Comparison of ENCODE assay signal across 10 mouse cellular contexts in the genomic region with DNA sequence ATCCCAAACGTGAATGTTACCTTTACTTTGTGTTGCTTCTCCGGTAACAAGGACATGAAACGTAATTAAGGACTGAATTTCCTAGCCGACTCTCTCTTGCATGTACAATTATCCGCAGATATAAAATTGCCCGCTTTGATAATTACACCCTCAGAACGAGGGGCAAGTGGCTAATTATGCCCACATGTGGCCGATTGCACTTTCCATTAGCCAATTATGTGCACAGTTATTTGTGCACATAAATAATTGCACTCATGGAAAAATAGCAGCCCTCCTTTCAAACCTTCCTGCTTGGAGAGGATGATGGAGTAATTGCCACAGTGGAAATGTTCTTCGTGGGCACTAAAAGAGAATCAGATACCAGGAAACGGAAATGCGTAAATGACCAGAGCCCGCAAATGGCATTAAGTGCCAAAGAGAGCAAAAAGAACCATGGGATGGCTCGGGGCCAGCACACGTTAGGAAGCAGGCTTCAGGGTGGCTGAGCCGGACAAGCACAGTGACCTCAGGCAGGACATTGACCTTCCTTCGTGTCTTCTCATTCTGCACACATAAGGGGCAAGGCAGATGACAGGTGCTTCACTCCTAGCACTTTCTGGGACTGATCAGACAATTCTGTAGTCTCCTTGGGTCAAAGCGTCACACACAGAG.
DNase-seq lines count a peak whose midpoint lies in the region; ATAC-seq and TF ChIP-seq lines count a peak whose summit lies in the region.
"Had no signal": no experiment of that assay in that cellular context is flagged by ENCODE, and none has a peak within 500 bp of the region (broad histone marks: within the 10 kb centered on the region; RNA-seq: fewer than 3 reads in every experiment).

No protein-coding gene starts in this region.

- H3K36me3 ChIP-seq in hindbrain, embryonic 12.5 days, result no peaks in the 10 kb centered on the region
- no peaks in the 10 kb centered on the region for H3K36me3 ChIP-seq in hindbrain, embryonic 10.5 days
- H3K36me3 ChIP-seq in midbrain, embryonic 13.5 days, result no peaks in the 10 kb centered on the region
- H3K36me3 ChIP-seq in midbrain, embryonic 14.5 days (ENCODE audit: control insufficient read depth, insufficient read depth, low read length), result no peaks in the 10 kb centered on the region
- no peaks in the 10 kb centered on the region for H3K36me3 ChIP-seq in forebrain, embryonic 15.5 days
- H3K36me3 ChIP-seq in neural tube, embryonic 14.5 days (ENCODE audit: control insufficient read depth, insufficient read depth, low read length), result no peaks in the 10 kb centered on the region
- H3K36me3 ChIP-seq: liver, embryonic 12.5 days had no signal

- peak overlapping the region; percentile 14; the same call in 1 of the 2 replicates for H3K27ac ChIP-seq in hindbrain, embryonic 12.5 days
- H3K27ac ChIP-seq in hindbrain, embryonic 10.5 days, result no peak overlapping the region; the same call in 1 of the 2 replicates
- H3K27ac ChIP-seq in midbrain, embryonic 13.5 days, result peak overlapping the region; percentile 25
- no peak overlapping the region for H3K27ac ChIP-seq in midbrain, embryonic 14.5 days (replicated peaks; ENCODE audit: low read depth, low read length)
- H3K27ac ChIP-seq in forebrain, embryonic 15.5 days (replicated peaks), result peak overlapping the region; percentile 6; the same call in 1 of the 2 replicates
- peak overlapping the region; percentile 55 for H3K27ac ChIP-seq in neural tube, embryonic 14.5 days (ENCODE audit: low read depth, low read length)
- H3K27ac ChIP-seq: liver, embryonic 12.5 days had no signal

- H3K9me3 ChIP-seq in hindbrain, embryonic 12.5 days (replicated peaks), result no peaks in the 10 kb centered on the region
- H3K9me3 ChIP-seq in hindbrain, embryonic 10.5 days, result no peaks in the 10 kb centered on the region
- no peaks in the 10 kb centered on the region for H3K9me3 ChIP-seq in midbrain, embryonic 13.5 days
- H3K9me3 ChIP-seq in midbrain, embryonic 14.5 days (ENCODE audit: control insufficient read depth, low read length), result no peaks in the 10 kb centered on the region
- no peaks in the 10 kb centered on the region for H3K9me3 ChIP-seq in forebrain, embryonic 15.5 days
- H3K9me3 ChIP-seq in neural tube, embryonic 14.5 days (ENCODE audit: control insufficient read depth, low read length), result no peaks in the 10 kb centered on the region
- H3K9me3 ChIP-seq: liver, embryonic 12.5 days had no signal

- H3K4me3 ChIP-seq in hindbrain, embryonic 12.5 days, result no peak overlapping the region
- no peak overlapping the region for H3K4me3 ChIP-seq in hindbrain, embryonic 10.5 days
- H3K4me3 ChIP-seq in midbrain, embryonic 13.5 days (replicated peaks), result no peak overlapping the region
- no peak overlapping the region for H3K4me3 ChIP-seq in midbrain, embryonic 14.5 days (replicated peaks; ENCODE audit: low read depth, low read length)
- no peak overlapping the region for H3K4me3 ChIP-seq in forebrain, embryonic 15.5 days
- H3K4me3 ChIP-seq in neural tube, embryonic 14.5 days (ENCODE audit: low read depth, low read length), result no peak overlapping the region
- H3K4me3 ChIP-seq in lung, adult 2 months (replicated peaks; ENCODE audit: extremely low read depth, low read depth, low read length), result no peak overlapping the region
- H3K4me3 ChIP-seq: liver, embryonic 12.5 days had no signal

- WGBS in hindbrain, embryonic 12.5 days, result 74% methylated on average over 17 of the region's 17 CpGs
- WGBS in hindbrain, embryonic 10.5 days, result 86% methylated on average over 17 of the region's 17 CpGs
- WGBS in midbrain, embryonic 13.5 days, result 69% methylated on average over 17 of the region's 17 CpGs
- WGBS in midbrain, embryonic 14.5 days, result 73% methylated on average over 17 of the region's 17 CpGs
- 19% methylated on average over 17 of the region's 17 CpGs for WGBS in forebrain, embryonic 15.5 days
- 46% methylated on average over 17 of the region's 17 CpGs for WGBS in neural tube, embryonic 14.5 days
- 83% methylated on average over 17 of the region's 17 CpGs for WGBS in lung, adult 2 months

- ATAC-seq in hindbrain, embryonic 12.5 days (ENCODE audit: low FRiP score), result no peak
- no peak for ATAC-seq in midbrain, embryonic 13.5 days
- ATAC-seq in midbrain, embryonic 14.5 days (ENCODE audit: low FRiP score, low TSS enrichment), result no peak
- ATAC-seq in forebrain, embryonic 15.5 days (replicated peaks), result 0 out of 2 replicates have a peak, but pooled peaks have one; percentile 20
- ATAC-seq in neural tube, embryonic 14.5 days (ENCODE audit: low read depth), result peak; percentile 29; the same call in 1 of the 2 replicates
- ATAC-seq: liver, embryonic 12.5 days had no signal

- TF ChIP-seq POLR2A in lung, adult 2 months (IDR thresholded peaks at IDR 0.05; ENCODE audit: borderline replicate concordance, extremely low read depth, low read depth, low read length), result no peak

- H3K27me3 ChIP-seq in hindbrain, embryonic 12.5 days, result no peaks in the 10 kb centered on the region
- H3K27me3 ChIP-seq in hindbrain, embryonic 10.5 days (ENCODE audit: insufficient read depth, poor library complexity, severe bottlenecking), result no peaks in the 10 kb centered on the region
- H3K27me3 ChIP-seq in midbrain, embryonic 13.5 days, result no peaks in the 10 kb centered on the region
- H3K27me3 ChIP-seq in midbrain, embryonic 14.5 days (ENCODE audit: control insufficient read depth, insufficient read depth, low read length), result no peaks in the 10 kb centered on the region
- no peaks in the 10 kb centered on the region for H3K27me3 ChIP-seq in forebrain, embryonic 15.5 days
- no peaks in the 10 kb centered on the region for H3K27me3 ChIP-seq in neural tube, embryonic 14.5 days (ENCODE audit: control insufficient read depth, insufficient read depth, low read length)
- H3K27me3 ChIP-seq: liver, embryonic 12.5 days had no signal

- peaks cover 14% of the 10 kb centered on the region; the same call in 1 of the 2 replicates for H3K4me1 ChIP-seq in hindbrain, embryonic 12.5 days
- H3K4me1 ChIP-seq in hindbrain, embryonic 10.5 days (replicated peaks), result peaks cover 11% of the 10 kb centered on the region
- H3K4me1 ChIP-seq in midbrain, embryonic 13.5 days (replicated peaks), result peaks cover 13% of the 10 kb centered on the region
- peaks cover 8% of the 10 kb centered on the region; the same call in 1 of the 2 replicates for H3K4me1 ChIP-seq in midbrain, embryonic 14.5 days (ENCODE audit: control insufficient read depth, insufficient read depth, low read length)
- H3K4me1 ChIP-seq in forebrain, embryonic 15.5 days, result peaks cover 19% of the 10 kb centered on the region
- peaks cover 12% of the 10 kb centered on the region; the same call in 1 of the 2 replicates for H3K4me1 ChIP-seq in neural tube, embryonic 14.5 days (ENCODE audit: control insufficient read depth, insufficient read depth, low read length)
- no peaks in the 10 kb centered on the region for H3K4me1 ChIP-seq in lung, adult 2 months (ENCODE audit: control insufficient read depth, insufficient read depth, low read length)

- TF ChIP-seq CTCF in lung, adult 2 months (IDR thresholded peaks at IDR 0.05; ENCODE audit: insufficient read depth, low read length), result no peak

- no peak for DNase-seq in hindbrain, embryonic 10.5 days (ENCODE audit: low spot score)
- no peak for DNase-seq in midbrain, embryonic 14.5 days
- no peak for DNase-seq in spleen, adult 18-20 months
- no peak for DNase-seq in lung, adult 2 months
- DNase-seq: thymus, postnatal 36 days had no signal

- no peak overlapping the region for H3K4me2 ChIP-seq in hindbrain, embryonic 12.5 days (replicated peaks)
- no peak overlapping the region; the same call in 1 of the 2 replicates for H3K4me2 ChIP-seq in midbrain, embryonic 13.5 days (replicated peaks)
- H3K4me2 ChIP-seq in midbrain, embryonic 14.5 days (ENCODE audit: low read length), result no peak overlapping the region
- peak overlapping the region; percentile 13 for H3K4me2 ChIP-seq in forebrain, embryonic 15.5 days (replicated peaks)
- no peak overlapping the region; the same call in 1 of the 2 replicates for H3K4me2 ChIP-seq in neural tube, embryonic 14.5 days (ENCODE audit: low read depth, low read length)

- H3K9ac ChIP-seq in hindbrain, embryonic 12.5 days, result no peak overlapping the region
- H3K9ac ChIP-seq in midbrain, embryonic 13.5 days (replicated peaks), result no peak overlapping the region
- H3K9ac ChIP-seq in midbrain, embryonic 14.5 days (replicated peaks; ENCODE audit: low read length), result no peak overlapping the region
- H3K9ac ChIP-seq in forebrain, embryonic 15.5 days (replicated peaks), result no peak overlapping the region
- H3K9ac ChIP-seq in neural tube, embryonic 14.5 days (replicated peaks; ENCODE audit: low read depth, low read length), result no peak overlapping the region; the same call in 1 of the 2 replicates
- H3K9ac ChIP-seq: liver, embryonic 12.5 days had no signal

Comparison
In these comparisons a context has a peak if more than half of its experiments do, and no peak if none do; other contexts are left out.
1. H3K27ac ChIP-seq: peak in hindbrain, embryonic 12.5 days (single experiment), midbrain, embryonic 13.5 days (single experiment), forebrain, embryonic 15.5 days (single experiment) and neural tube, embryonic 14.5 days (single experiment); none in hindbrain, embryonic 10.5 days (single experiment) and midbrain, embryonic 14.5 days (single experiment).
2. ATAC-seq: peak in forebrain, embryonic 15.5 days (single experiment) and neural tube, embryonic 14.5 days (single experiment); none in hindbrain, embryonic 12.5 days (single experiment), midbrain, embryonic 13.5 days (single experiment) and midbrain, embryonic 14.5 days (single experiment).